Mouse (Mus musculus) subcutaneous adipose tissue, adult 2 months (tissue): ENCODE data around the gene Olfr30. TPM values are rescaled to one million over a fixed set of nuclear protein-coding genes. Genes with fewer than 3 reads are reported as not detected.

Experiments
- polyA plus RNA-seq: library from polyadenylated mRNA; depleted of rRNA; stranded (reverse); fragments of >200 nt; gene quantifications from 2 replicates; pipeline ENCODE4 v1.2.3, GENCODE M21; 2012; ENCODE audit warnings: low replicate concordance; rRNA removed

Olfr30 gene
- polyA plus RNA-seq, result not detected in 2 replicates

GRCm38 (mm10) chr11:58462170-58462569 lies at the start of gene Olfr30:
Gene Olfr30, minus strand, starts transcription at chr11:58462270.

GRCm38 (mm10) chr11:58502472-58502871 lies 40.4 kb upstream of the Olfr30 start, which contains the start of gene Olfr331:
Gene Olfr331, minus strand, starts transcription at chr11:58502572.

GRCm38 (mm10) chr11:58492455-58492854 lies 30.4 kb upstream of the Olfr30 start, which contains the start of gene Olfr332:
Gene Olfr332, minus strand, starts transcription at chr11:58492555.

GRCm38 (mm10) chr11:58452759-58453158 lies 9.3 kb downstream of the Olfr30 start, which contains the start of gene Lypd9:
Gene Lypd9, minus strand, starts transcription at chr11:58452923.

GRCm38 (mm10) chr11:58432259-58432658 lies 29.8 kb downstream of the Olfr30 start, which contains the start of gene Gm12253:
Gene Gm12253, plus strand, starts transcription at chr11:58432559.

GRCm38 (mm10) chr11:58420815-58421214 lies 41.3 kb downstream of the Olfr30 start, which contains the start of gene 1810065E05Rik:
Gene 1810065E05Rik, plus strand, starts transcription at chr11:58421111.

Other genes starting within 250 kb of the Olfr30 start
- 0.10 TPM in 1 of 2 replicates, not detected in the other for gene 4930438A08Rik, start 187.5 kb downstream of the Olfr30 start, polyA plus RNA-seq
- gene Zfp692, start 155.2 kb downstream of the Olfr30 start, polyA plus RNA-seq, result 17.5 and 37.2 TPM in 2 replicates
- gene Zfp672, start 131.9 kb downstream of the Olfr30 start, polyA plus RNA-seq, result 30.7 and 40.5 TPM in 2 replicates
- gene Sh3bp5l, start 131.5 kb downstream of the Olfr30 start, polyA plus RNA-seq, result 35.8 and 47.7 TPM in 2 replicates
- gene Lypd8, start 83.2 kb downstream of the Olfr30 start, polyA plus RNA-seq, result 2.0 and 2.6 TPM in 2 replicates
- not detected in 2 replicates for gene 1810065E05Rik, start 41.2 kb downstream of the Olfr30 start, polyA plus RNA-seq
- gene Gm12253, start 29.7 kb downstream of the Olfr30 start, polyA plus RNA-seq, result not detected in 2 replicates
- not detected in 2 replicates for gene Lypd9, start 9.3 kb downstream of the Olfr30 start, polyA plus RNA-seq
- not detected in 2 replicates for gene Olfr332, start 30.3 kb upstream of the Olfr30 start, polyA plus RNA-seq
- not detected in 2 replicates for gene Olfr331, start 40.3 kb upstream of the Olfr30 start, polyA plus RNA-seq
- gene Olfr330, start 72.6 kb upstream of the Olfr30 start, polyA plus RNA-seq, result not detected in 2 replicates
- not detected in 2 replicates for gene Olfr329-ps, start 84.2 kb upstream of the Olfr30 start, polyA plus RNA-seq
- gene Olfr328, start 93.4 kb upstream of the Olfr30 start, polyA plus RNA-seq, result not detected in 2 replicates
- gene Olfr224, start 108.3 kb upstream of the Olfr30 start, polyA plus RNA-seq, result 0.18 TPM in 1 of 2 replicates, not detected in the other
- gene Olfr325, start 115.5 kb upstream of the Olfr30 start, polyA plus RNA-seq, result not detected in 2 replicates
- gene Olfr324, start 132.8 kb upstream of the Olfr30 start, polyA plus RNA-seq, result not detected in 2 replicates
- gene 2210407C18Rik, start 153.8 kb upstream of the Olfr30 start, polyA plus RNA-seq, result 1.3 TPM in 1 of 2 replicates, not detected in the other
- not detected in 2 replicates for gene Olfr323, start 168.2 kb upstream of the Olfr30 start, polyA plus RNA-seq
- 0.17 TPM in 1 of 2 replicates, not detected in the other for gene Trim58, start 178.2 kb upstream of the Olfr30 start, polyA plus RNA-seq
- not detected in 2 replicates for gene Olfr322, start 196.5 kb upstream of the Olfr30 start, polyA plus RNA-seq
- gene Olfr320, start 218.8 kb upstream of the Olfr30 start, polyA plus RNA-seq, result not detected in 2 replicates
- not detected in 2 replicates for gene Olfr319, start 236.9 kb upstream of the Olfr30 start, polyA plus RNA-seq